Mouse (Mus musculus): ENCODE measurements around the gene Sox5. TPM values are rescaled to one million over a fixed set of nuclear protein-coding genes. Genes with fewer than 3 reads are reported as not detected.

Gene Sox5
- total RNA-seq, 2 experiments from 2014 or later, result 15.5 to 16.1 TPM

- no peak for DNase-seq (ENCODE audit: low spot score in 2 of 2)
Observed at GRCm38 (mm10) chr6:143960487-143960886, 821.3 kb downstream of the Sox5 start.

- no peak for DNase-seq (ENCODE audit: low spot score in 2 of 2)
Observed at GRCm38 (mm10) chr6:143960081-143960480, 821.7 kb downstream of the Sox5 start.

DNA sequence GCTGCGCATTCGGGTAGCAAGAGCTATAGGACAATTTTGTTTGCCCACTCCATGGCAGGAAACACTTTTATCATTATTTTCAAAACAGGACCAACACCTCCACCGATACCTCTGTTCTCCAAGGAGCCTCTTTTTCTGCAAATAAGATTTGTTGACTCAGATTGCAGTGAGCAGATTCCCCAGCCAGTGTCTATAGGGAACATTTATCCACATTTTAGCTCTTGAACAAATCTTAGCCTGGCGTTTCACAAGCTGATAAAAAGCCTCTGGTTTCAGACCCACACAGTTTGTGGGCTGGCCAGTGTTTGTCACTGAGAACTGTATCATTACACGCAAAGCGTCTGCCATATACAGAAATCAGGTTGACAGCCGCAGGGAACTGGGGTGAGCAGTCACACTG, 823.4 kb downstream of the Sox5 start:
- no peak for DNase-seq (ENCODE audit: low spot score in 2 of 2)

DNA sequence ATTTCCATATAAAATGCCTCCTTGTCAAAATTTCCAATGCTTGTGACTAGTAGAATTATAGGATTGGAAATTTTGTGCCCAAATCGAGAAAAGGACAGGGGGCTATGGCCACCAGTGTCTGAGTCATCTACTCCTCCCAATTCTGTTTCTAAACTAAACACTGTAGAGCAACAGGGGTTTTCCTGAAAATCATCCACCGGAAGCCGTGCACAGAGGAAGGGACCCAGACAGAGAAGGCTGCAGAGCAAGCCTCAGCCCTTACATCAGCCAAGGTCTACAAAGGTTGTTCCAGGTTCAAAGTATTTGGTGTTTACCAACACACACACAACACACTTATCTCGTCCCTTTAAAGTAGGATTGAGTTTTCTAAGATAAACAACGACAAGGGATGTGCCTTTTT, 824.7 kb downstream of the Sox5 start:
- no peak for DNase-seq (ENCODE audit: low spot score in 2 of 2)

- no peak for DNase-seq (ENCODE audit: low spot score in 2 of 2)
Observed at GRCm38 (mm10) chr6:143948553-143949308, 833.0 kb downstream of the Sox5 start.

DNA sequence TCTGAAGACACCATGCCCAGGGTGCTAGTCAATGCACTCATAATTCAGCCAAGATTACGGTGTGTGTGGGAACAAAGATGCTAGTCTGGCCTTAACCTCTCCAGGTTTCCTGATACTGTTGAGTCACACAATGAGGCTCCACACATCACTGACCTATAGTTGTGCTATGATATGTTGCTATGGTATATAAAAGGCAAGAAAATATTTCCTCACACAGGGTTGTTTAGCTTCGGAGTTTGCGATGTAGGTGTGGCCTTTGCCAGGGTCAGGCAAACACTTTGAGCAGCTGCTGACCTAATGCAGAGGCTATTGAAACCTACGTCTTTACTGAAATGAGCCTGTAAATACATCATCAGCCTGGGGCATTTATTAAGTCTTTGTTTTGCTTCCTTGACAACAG, 833.7 kb downstream of the Sox5 start:
- no peak for DNase-seq (ENCODE audit: low spot score in 2 of 2)

- DNase-seq (ENCODE audit: low spot score in 2 of 2), result no peak
Observed at GRCm38 (mm10) chr6:143943126-143943525, 838.7 kb downstream of the Sox5 start.

DNA sequence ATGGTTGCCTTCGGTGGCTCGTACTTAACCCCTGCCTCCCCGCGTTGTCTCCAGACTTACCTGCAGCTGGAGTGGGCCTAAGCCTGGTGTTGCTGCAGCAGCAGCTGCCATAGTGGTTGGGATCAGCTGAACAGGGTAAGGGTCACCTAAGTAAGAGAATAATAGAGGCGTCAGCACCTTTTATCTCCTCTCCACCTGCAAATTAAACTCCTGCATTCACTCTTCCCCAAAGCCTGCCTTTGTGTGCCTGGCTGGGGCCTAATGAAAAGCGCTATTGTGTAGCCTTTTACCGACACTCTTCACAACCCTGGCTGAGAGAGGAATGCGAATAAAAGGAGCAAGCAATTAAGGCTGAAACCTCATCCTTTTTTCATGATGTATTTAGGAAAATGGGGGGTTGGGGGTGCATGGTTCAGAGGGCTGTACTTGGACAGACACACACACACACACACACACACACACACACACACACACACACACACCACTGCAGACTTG, 840.4 kb downstream of the Sox5 start:
- no peak for DNase-seq (ENCODE audit: low spot score in 2 of 2)

- no peak for DNase-seq (ENCODE audit: low spot score in 2 of 2)
Observed at GRCm38 (mm10) chr6:143923146-143923545, 858.6 kb downstream of the Sox5 start.

GRCm38 (mm10) chr6:143918405-143918947, 863.3 kb downstream of the Sox5 start:
- DNase-seq (ENCODE audit: low spot score in 2 of 2), result no peak

GRCm38 (mm10) chr6:143916152-143916735, 865.5 kb downstream of the Sox5 start:
- no peak for DNase-seq (ENCODE audit: low spot score in 2 of 2)

GRCm38 (mm10) chr6:143915686-143916085, 866.1 kb downstream of the Sox5 start:
- DNase-seq (ENCODE audit: low spot score in 2 of 2), result no peak

DNA sequence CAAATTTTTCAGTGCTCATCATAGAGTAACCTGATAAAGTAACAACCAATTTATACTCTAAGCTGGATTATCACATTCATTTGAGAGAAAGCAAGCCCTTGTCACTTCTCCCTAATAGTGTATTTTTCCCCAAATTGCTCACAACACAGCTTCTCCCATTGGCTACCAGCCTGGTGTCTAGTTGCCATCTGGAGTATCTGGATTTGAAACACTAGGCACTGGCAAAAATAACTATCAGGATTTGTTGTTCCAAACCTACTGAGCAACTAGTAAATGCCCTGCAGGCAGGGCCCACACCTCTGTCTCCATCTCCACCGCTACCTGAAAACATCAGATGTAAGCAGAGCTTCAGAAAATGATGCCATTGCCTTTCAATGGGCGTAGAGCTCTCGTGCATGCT, 869.5 kb downstream of the Sox5 start:
- no peak for DNase-seq (ENCODE audit: low spot score in 2 of 2)

DNA sequence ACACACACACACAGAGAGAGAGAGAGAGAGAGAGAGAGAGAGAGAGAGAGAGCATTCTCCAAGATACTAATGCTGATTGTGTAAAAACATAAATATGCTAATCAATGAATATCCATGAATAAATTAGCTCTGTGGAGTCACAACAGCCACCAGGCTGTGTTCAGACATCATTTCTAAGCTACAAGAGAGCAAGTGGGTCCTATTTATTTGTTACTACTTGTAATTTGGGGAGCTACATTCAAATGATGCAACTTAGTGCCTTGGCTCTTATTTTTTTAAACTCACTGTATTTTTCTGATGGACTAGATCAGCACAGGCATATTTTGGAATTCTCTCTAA, 877.1 kb downstream of the Sox5 start:
- no peak for DNase-seq (ENCODE audit: low spot score in 2 of 2)

- DNase-seq (ENCODE audit: low spot score in 2 of 2), result no peak
Observed at GRCm38 (mm10) chr6:143903981-143904692, 877.6 kb downstream of the Sox5 start.

DNA sequence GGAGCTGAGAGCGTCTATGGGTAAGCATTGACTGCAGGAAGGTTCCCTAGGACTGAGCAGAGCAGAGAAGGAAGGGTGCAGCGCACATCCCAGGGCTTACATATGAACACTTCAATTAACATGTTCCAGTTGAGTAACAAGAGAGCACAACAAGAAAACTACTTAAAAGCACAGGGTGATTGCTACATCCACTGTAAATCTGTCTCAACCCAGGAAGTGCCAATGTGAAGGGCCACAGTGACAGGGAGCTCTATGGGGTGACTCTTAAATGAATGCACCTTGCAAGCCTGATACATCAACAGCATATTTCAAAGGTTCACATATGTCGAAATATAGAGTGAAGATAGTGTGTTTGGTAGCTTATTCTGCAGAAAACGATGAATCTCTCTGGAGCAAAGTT, 880.9 kb downstream of the Sox5 start:
- no peak for DNase-seq (ENCODE audit: low spot score in 2 of 2)

DNA sequence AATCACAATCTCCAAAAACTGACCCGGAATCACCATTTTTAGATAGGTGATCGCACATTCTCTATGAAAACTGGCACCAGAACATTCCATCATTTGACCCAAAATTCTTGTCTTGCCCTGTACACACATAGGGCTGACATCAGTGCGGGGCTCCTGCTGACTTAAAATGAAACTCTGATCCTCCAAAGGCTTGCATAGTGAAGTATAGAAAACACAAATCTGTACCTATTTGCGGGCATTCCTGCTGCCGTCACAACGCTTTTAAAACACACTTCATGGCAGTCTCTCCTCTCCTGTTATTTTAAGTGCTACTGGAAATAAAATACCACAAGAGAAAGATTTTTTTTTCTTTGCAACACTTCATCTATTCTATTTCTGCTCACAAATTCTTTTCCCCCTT, 886.7 kb downstream of the Sox5 start:
- DNase-seq (ENCODE audit: low spot score in 2 of 2), result no peak

DNA sequence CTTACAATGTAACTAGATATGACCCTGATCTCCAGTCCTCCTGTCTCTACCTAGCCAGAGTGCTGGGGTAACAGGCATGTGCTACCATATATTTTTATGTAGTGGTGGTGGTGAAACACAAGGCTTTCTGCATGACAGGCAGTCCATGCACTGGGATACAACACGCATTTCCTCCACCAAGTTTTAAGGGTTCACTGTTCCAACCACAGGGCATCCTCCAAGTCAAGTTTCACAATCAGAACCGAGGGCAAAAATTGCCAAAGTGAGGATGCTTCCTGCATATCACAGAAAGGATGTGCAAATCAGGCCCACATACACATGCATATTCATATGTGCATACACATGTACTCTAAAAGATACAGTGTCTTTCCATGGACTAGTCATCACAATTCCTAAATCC, 888.9 kb downstream of the Sox5 start:
- no peak for DNase-seq (ENCODE audit: low spot score in 2 of 2)

DNA sequence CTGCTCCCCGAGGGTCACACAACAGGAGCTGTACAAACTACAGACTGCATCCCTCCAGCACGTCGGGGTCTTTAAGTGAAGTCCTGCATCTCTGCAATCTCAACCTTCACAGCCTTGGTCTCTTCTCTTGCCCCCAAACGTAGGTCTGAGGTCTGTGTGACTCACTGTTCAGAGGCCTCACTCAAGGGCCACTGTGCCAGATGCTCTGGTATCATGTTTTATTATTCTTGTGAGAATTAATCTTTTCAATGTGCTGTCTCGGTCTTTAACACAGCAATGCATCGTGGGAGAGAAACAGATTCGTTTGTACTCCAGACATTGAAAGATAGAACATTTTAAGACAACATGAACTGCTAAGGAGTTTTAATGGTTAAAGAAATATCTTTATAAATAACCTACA, 893.2 kb downstream of the Sox5 start:
- DNase-seq (ENCODE audit: low spot score in 2 of 2), result no peak

DNA sequence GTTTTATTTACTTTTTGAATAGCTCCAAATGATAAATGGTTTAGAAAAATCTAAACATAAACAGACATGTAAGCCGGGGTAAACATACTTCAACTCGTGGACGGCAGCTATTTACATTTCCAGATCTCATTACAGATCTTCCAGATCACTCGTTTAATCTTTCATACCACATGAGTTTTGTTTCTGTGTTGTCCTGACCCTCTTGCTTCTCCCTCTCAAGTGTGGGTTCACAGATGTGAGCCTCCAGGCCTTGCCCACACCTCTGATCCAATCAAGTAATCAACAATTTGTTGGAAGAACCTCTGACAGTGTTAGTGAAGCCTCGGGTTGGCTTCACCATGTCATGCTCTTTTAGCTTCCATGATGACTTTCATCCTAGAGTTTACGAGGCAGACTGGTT, 903.3 kb downstream of the Sox5 start:
- no peak for DNase-seq (ENCODE audit: low spot score in 2 of 2)

- DNase-seq (ENCODE audit: low spot score in 2 of 2), result no peak
Observed at GRCm38 (mm10) chr6:143868790-143869189, 913.0 kb downstream of the Sox5 start.

- DNase-seq (ENCODE audit: low spot score in 2 of 2), result no peak
Observed at GRCm38 (mm10) chr6:143868155-143868685, 913.6 kb downstream of the Sox5 start.

Measured in adrenal gland, postnatal 4 days (tissue).